Mouse (Mus musculus) intestine, embryonic 16.5 days (tissue): ENCODE results near the gene Grhl3. TPM values are rescaled to one million over a fixed set of nuclear protein-coding genes. Genes with fewer than 3 reads are reported as not detected.
A peak's percentile ranks its signal among the peaks of the same experiment; 100 is the strongest.
"Not testable (repeated sequence)": the region's sequence is repeated elsewhere in the genome, so short reads cannot be mapped to it uniquely, and the experiment has no call there.

ENCODE experiments used
- ATAC-seq: fragments of 200-750 bp; cut with Nextera tagmentation; 2 replicates; pipeline ENCODE4 v1.8.0; 2017; ENCODE audit warnings: moderate TSS enrichment, moderate library complexity
- H3K27ac ChIP-seq: fragments of 300-500 bp; sonication (generic); 2 replicates; pipeline ENCODE4 v1.5.1; 2014; ENCODE audit warnings: mild to moderate bottlenecking, low read length
- H3K27me3 ChIP-seq: fragments of 300-500 bp; sonication (generic); replicated peaks from 2 replicates; pipeline ENCODE4 v1.6.1; 2014; ENCODE audit warnings: low read length, control low read depth, mixed read lengths; ENCODE audit not compliant: control insufficient read depth, insufficient read depth
- H3K36me3 ChIP-seq: fragments of 300-500 bp; sonication (generic); 2 replicates; pipeline ENCODE4 v1.6.1; 2014; ENCODE audit warnings: low read length, control low read depth; ENCODE audit not compliant: control insufficient read depth, insufficient read depth
- H3K4me1 ChIP-seq: fragments of 300-500 bp; sonication (generic); 2 replicates; pipeline ENCODE4 v1.6.1; 2014; ENCODE audit warnings: low read length, control low read depth, mixed read lengths; ENCODE audit not compliant: control insufficient read depth, insufficient read depth
- H3K4me2 ChIP-seq: fragments of 300-500 bp; sonication (generic); 2 replicates; pipeline ENCODE4 v1.6.1; 2014; ENCODE audit warnings: low read depth, low read length, control low read depth
- H3K4me3 ChIP-seq: fragments of 300-500 bp; sonication (generic); 2 replicates; pipeline ENCODE4 v1.5.1; 2014; ENCODE audit warnings: mild to moderate bottlenecking, low read length
- H3K9ac ChIP-seq: fragments of 300-500 bp; sonication (generic); 2 replicates; pipeline ENCODE4 v1.6.1; 2014; ENCODE audit warnings: low read depth, low read length
- H3K9me3 ChIP-seq: fragments of 300-500 bp; sonication (generic); 2 replicates; pipeline ENCODE4 v1.6.1; 2016; ENCODE audit warnings: low read length, control low read depth; ENCODE audit not compliant: control insufficient read depth
- WGBS: fragments of 180-500 bp; shearing (Covaris S2); extraction: QIAGEN DNeasy Blood & Tissue Kit; methylation state at CpG from one replicate; pipeline ENCODE4 v1.1.7; 2014; 5-methylcytosine and 5-hydroxymethylcytosine counted together
- polyA plus RNA-seq: library from polyadenylated mRNA; unstranded; fragments of >200 nt; fragmentation: Nextera tagmentation; extraction: Ambion mirVana; gene quantifications from 2 replicates; pipeline ENCODE4 v1.2.1, GENCODE M21; 2015

Gene Grhl3
- 2.5 and 2.9 TPM in 2 replicates for polyA plus RNA-seq

GRCm38 (mm10) chr4:135573251-135573808 lies at the start of gene Grhl3:
Gene Grhl3 (minus strand): TSS chr4:135573630.
- H3K27ac ChIP-seq: no peak within 1 kb of the TSS
- no peaks in the 10 kb centered on the region for H3K9me3 ChIP-seq
- H3K4me2 ChIP-seq: peak within 1 kb of the TSS; percentile 51
- under 1% methylated on average over 31 of the region's 31 CpGs for WGBS
- peaks cover 11% of the 10 kb centered on the region; the same call in 1 of the 2 replicates for H3K27me3 ChIP-seq
- no peak for ATAC-seq
- peak within 1 kb of the TSS; percentile 31 for H3K4me3 ChIP-seq
- H3K36me3 ChIP-seq: no peaks in the 10 kb centered on the region
- peak within 1 kb of the TSS; percentile 36; the same call in 1 of the 2 replicates for H3K9ac ChIP-seq
- peaks cover 22% of the 10 kb centered on the region for H3K4me1 ChIP-seq

- peaks cover 2% of the 10 kb centered on the region; the same call in 1 of the 2 replicates for H3K4me1 ChIP-seq
- H3K4me2 ChIP-seq: no peak overlapping the region
- WGBS: 89% methylated on average over 10 of the region's 10 CpGs
- no peak overlapping the region for H3K9ac ChIP-seq
- H3K4me3 ChIP-seq: no peak overlapping the region
- no peak for ATAC-seq
- H3K9me3 ChIP-seq: no peaks in the 10 kb centered on the region
- H3K27me3 ChIP-seq: no peaks in the 10 kb centered on the region
- no peaks in the 10 kb centered on the region for H3K36me3 ChIP-seq
- no peak overlapping the region for H3K27ac ChIP-seq
Observed at GRCm38 (mm10) chr4:135622290-135622689, 48.9 kb upstream of the Grhl3 start.

- H3K9ac ChIP-seq: no peak overlapping the region
- no peak for ATAC-seq
- H3K9me3 ChIP-seq: no peaks in the 10 kb centered on the region
- no peaks in the 10 kb centered on the region for H3K27me3 ChIP-seq
- peaks cover 2% of the 10 kb centered on the region; the same call in 1 of the 2 replicates for H3K4me1 ChIP-seq
- 92% methylated on average over 3 of the region's 3 CpGs for WGBS
- H3K27ac ChIP-seq: no peak overlapping the region
- no peak overlapping the region for H3K4me2 ChIP-seq
- H3K36me3 ChIP-seq: no peaks in the 10 kb centered on the region
- no peak overlapping the region for H3K4me3 ChIP-seq
Observed at GRCm38 (mm10) chr4:135620461-135620860, 47.0 kb upstream of the Grhl3 start.

GRCm38 (mm10) chr4:135617783-135618470 lies 44.5 kb upstream of the Grhl3 start:
- H3K4me1 ChIP-seq: peaks cover 2% of the 10 kb centered on the region; the same call in 1 of the 2 replicates
- H3K9me3 ChIP-seq: no peaks in the 10 kb centered on the region
- ATAC-seq: no peak
- H3K4me3 ChIP-seq: no peak overlapping the region
- no peak overlapping the region for H3K4me2 ChIP-seq
- no peak overlapping the region for H3K9ac ChIP-seq
- WGBS: 15% methylated on average over 16 of the region's 16 CpGs
- H3K27me3 ChIP-seq: no peaks in the 10 kb centered on the region
- no peaks in the 10 kb centered on the region for H3K36me3 ChIP-seq
- no peak overlapping the region for H3K27ac ChIP-seq

- Histone ChIP-seq H3K27me3 (no peaks in the 10 kb centered on the region), H3K4me3 (no peak overlapping the region), H3K4me2 (no peak overlapping the region), H3K9ac (no peak overlapping the region), H3K36me3 (no peaks in the 10 kb centered on the region), H3K27ac (no peak overlapping the region), H3K9me3 (no peaks in the 10 kb centered on the region), H3K4me1 (peaks cover 2% of the 10 kb centered on the region; the same call in 1 of the 2 replicates)
- ATAC-seq: no peak
- WGBS: 41% methylated on average over 4 of the region's 4 CpGs
Observed at GRCm38 (mm10) chr4:135617038-135617437, 43.6 kb upstream of the Grhl3 start.

- H3K4me3 ChIP-seq, ATAC-seq, H3K4me1 ChIP-seq, H3K27me3 ChIP-seq, H3K36me3 ChIP-seq, H3K9ac ChIP-seq, H3K4me2 ChIP-seq, H3K27ac ChIP-seq: not testable (repeated sequence)
- peaks cover 12% of the 10 kb centered on the region; the same call in 1 of the 2 replicates for H3K9me3 ChIP-seq
- WGBS: 72% methylated on average over 5 of the region's 5 CpGs
Observed at GRCm38 (mm10) chr4:135615307-135615706, 41.9 kb upstream of the Grhl3 start.

GRCm38 (mm10) chr4:135609986-135610385 lies 36.6 kb upstream of the Grhl3 start:
- H3K27me3 ChIP-seq: no peaks in the 10 kb centered on the region
- H3K9me3 ChIP-seq: peaks cover 12% of the 10 kb centered on the region; the same call in 1 of the 2 replicates
- H3K36me3 ChIP-seq: no peaks in the 10 kb centered on the region
- no peak overlapping the region for H3K4me3 ChIP-seq
- H3K27ac ChIP-seq: no peak overlapping the region
- no peak for ATAC-seq
- H3K9ac ChIP-seq: no peak overlapping the region
- no peak overlapping the region for H3K4me2 ChIP-seq
- 0 out of 2 replicates have a peak, but pooled peaks cover 4% of the 10 kb centered on the region for H3K4me1 ChIP-seq
- WGBS: 83% methylated on average over 2 of the region's 2 CpGs

GRCm38 (mm10) chr4:135607979-135608885 lies 34.8 kb upstream of the Grhl3 start:
- Histone ChIP-seq H3K27ac (0 out of 2 replicates have a peak overlapping the region, but pooled peaks have one; percentile 30), H3K4me3 (no peak overlapping the region), H3K4me2 (no peak overlapping the region), H3K4me1 (0 out of 2 replicates have a peak, but pooled peaks cover 4% of the 10 kb centered on the region), H3K9me3 (peaks cover 12% of the 10 kb centered on the region; the same call in 1 of the 2 replicates), H3K27me3 (no peaks in the 10 kb centered on the region), H3K36me3 (no peaks in the 10 kb centered on the region), H3K9ac (no peak overlapping the region)
- peak; percentile 74 for ATAC-seq
- 54% methylated on average over 18 of the region's 18 CpGs for WGBS

- H3K4me3 ChIP-seq: no peak overlapping the region
- no peak overlapping the region for H3K27ac ChIP-seq
- H3K4me1 ChIP-seq: 0 out of 2 replicates have a peak, but pooled peaks cover 4% of the 10 kb centered on the region
- no peak overlapping the region for H3K9ac ChIP-seq
- no peak overlapping the region for H3K4me2 ChIP-seq
- ATAC-seq: no peak
- H3K36me3 ChIP-seq: no peaks in the 10 kb centered on the region
- WGBS: 83% methylated on average over 7 of the region's 7 CpGs
- H3K27me3 ChIP-seq: no peaks in the 10 kb centered on the region
- H3K9me3 ChIP-seq: peaks cover 7% of the 10 kb centered on the region; the same call in 1 of the 2 replicates
Observed at GRCm38 (mm10) chr4:135606271-135606670, 32.8 kb upstream of the Grhl3 start.
